Mouse (Mus musculus) midbrain, embryonic 13.5 days (tissue): ENCODE data around the gene Ppfibp2. TPM values are rescaled to one million over a fixed set of nuclear protein-coding genes. Genes with fewer than 3 reads are reported as not detected.

Experiments used
- ATAC-seq: fragments of 200-750 bp; cut with Nextera tagmentation; 2 replicates; pipeline ENCODE4 v1.8.0; 2017; ENCODE audit warnings: mild to moderate bottlenecking, moderate TSS enrichment, moderate library complexity
- H3K27ac ChIP-seq: fragments of 300-500 bp; sonication (generic); 2 replicates; pipeline ENCODE4 v1.5.1; 2015; ENCODE audit warnings: inconsistent platforms, mild to moderate bottlenecking, moderate library complexity
- H3K27me3 ChIP-seq: fragments of 300-500 bp; sonication (generic); 2 replicates; pipeline ENCODE4 v1.6.1; 2015; ENCODE audit warnings: mild to moderate bottlenecking, inconsistent platforms
- H3K36me3 ChIP-seq: fragments of 300-500 bp; sonication (generic); 2 replicates; pipeline ENCODE4 v1.6.1; 2015; ENCODE audit warnings: mild to moderate bottlenecking, inconsistent platforms
- H3K4me1 ChIP-seq: fragments of 300-500 bp; sonication (generic); replicated peaks from 2 replicates; pipeline ENCODE4 v1.6.1; 2015; ENCODE audit warnings: inconsistent platforms
- H3K4me2 ChIP-seq: fragments of 300-500 bp; sonication (generic); replicated peaks from 2 replicates; pipeline ENCODE4 v1.6.1; 2015; ENCODE audit warnings: moderate library complexity, mild to moderate bottlenecking, inconsistent platforms
- H3K4me3 ChIP-seq: fragments of 300-500 bp; sonication (generic); replicated peaks from 2 replicates; pipeline ENCODE4 v1.5.1; 2015; ENCODE audit warnings: mild to moderate bottlenecking, inconsistent platforms
- H3K9ac ChIP-seq: fragments of 300-500 bp; sonication (generic); replicated peaks from 2 replicates; pipeline ENCODE4 v1.6.1; 2015; ENCODE audit warnings: mild to moderate bottlenecking, inconsistent platforms
- H3K9me3 ChIP-seq: fragments of 300-500 bp; sonication (generic); 2 replicates; pipeline ENCODE4 v1.6.1; 2016; ENCODE audit warnings: mild to moderate bottlenecking, inconsistent platforms
- WGBS: fragments of 180-500 bp; shearing (Covaris S2); methylation state at CpG from one replicate; pipeline ENCODE4 v1.1.7; 2015; 5-methylcytosine and 5-hydroxymethylcytosine counted together
- polyA plus RNA-seq: library from polyadenylated mRNA; unstranded; fragments of >200 nt; fragmentation: Nextera tagmentation; extraction: Ambion mirVana; gene quantifications from 2 replicates; pipeline ENCODE4 v1.2.1, GENCODE M21; 2015

Gene Ppfibp2
- polyA plus RNA-seq, 1 experiment from 2014 or later: 1.3 TPM

DNA sequence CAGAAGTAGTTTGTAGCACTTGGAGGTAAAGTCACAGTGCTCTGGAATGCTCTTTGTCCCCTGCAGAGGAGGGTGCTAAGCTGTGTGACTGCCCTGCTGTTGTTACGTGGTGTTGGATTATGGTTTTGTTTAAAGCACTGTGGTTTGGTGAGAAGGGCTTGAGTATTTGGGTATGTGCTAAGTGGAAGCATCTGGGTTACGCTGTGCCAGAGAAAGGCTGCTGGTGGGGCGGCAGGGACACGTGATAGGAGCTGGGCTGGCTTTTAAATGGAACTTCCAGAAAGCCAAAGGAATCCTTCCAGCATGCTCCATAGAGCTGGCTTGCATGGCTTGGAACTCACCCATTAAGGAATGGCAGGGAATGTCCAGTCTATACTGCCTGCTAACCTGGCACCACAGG lies 24.2 kb downstream of the Ppfibp2 start:
- Histone ChIP-seq H3K9ac (no peak overlapping the region), H3K4me2 (no peak overlapping the region), H3K36me3 (no peaks in the 10 kb centered on the region), H3K27ac (no peak overlapping the region), H3K4me1 (no peaks in the 10 kb centered on the region), H3K4me3 (no peak overlapping the region), H3K9me3 (no peaks in the 10 kb centered on the region), H3K27me3 (no peaks in the 10 kb centered on the region)
- 77% methylated on average over 4 of the region's 4 CpGs for WGBS
- no peak for ATAC-seq

DNA sequence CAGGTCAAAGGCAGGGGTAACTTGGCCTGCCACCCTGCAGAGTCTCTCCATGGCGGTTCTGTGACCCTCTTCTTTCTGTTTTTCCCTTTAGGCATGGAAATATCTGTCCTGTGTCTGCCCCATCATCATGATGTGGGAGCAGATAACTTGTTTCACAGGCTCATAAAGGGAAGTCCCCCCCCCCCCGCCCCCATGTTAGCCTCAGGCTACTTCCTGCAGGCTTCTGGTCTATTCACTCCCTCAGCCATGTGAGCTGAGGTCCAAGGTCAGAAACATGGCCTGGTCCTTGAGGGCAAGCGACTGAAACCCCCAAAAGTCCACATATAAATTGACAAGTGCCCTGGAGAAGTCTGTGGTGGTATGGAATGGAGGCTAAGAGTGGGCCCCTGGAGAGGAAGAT lies 25.1 kb downstream of the Ppfibp2 start:
- H3K27ac ChIP-seq: no peak overlapping the region
- H3K27me3 ChIP-seq: no peaks in the 10 kb centered on the region
- H3K4me1 ChIP-seq: no peaks in the 10 kb centered on the region
- no peaks in the 10 kb centered on the region for H3K9me3 ChIP-seq
- H3K9ac ChIP-seq: no peak overlapping the region
- H3K4me2 ChIP-seq: no peak overlapping the region
- no peak overlapping the region for H3K4me3 ChIP-seq
- no peak for ATAC-seq
- WGBS: 79% methylated on average over 3 of the region's 3 CpGs
- no peaks in the 10 kb centered on the region for H3K36me3 ChIP-seq

DNA sequence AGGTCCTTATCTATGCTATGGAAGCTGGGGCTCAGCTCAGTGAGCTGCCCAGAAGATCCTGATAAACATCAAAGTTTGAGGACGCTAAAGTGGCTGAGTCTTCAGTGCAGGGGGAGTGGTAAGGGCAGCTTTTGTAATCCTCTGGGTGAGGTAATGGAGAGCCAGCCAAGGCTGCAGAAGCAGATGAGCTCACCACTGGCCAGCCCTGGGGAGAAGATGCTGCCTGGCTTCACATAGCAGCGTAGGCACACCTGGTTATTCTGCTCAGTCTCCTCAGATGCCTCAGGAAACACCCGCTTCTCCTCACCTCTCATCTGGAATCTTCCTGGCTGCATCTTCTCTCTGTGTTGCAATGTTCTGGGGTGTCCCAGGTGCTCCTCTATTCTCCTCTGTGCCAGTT lies 29.4 kb downstream of the Ppfibp2 start:
- Histone ChIP-seq H3K4me2 (no peak overlapping the region), H3K9me3 (no peaks in the 10 kb centered on the region), H3K4me1 (no peaks in the 10 kb centered on the region), H3K4me3 (no peak overlapping the region), H3K36me3 (no peaks in the 10 kb centered on the region), H3K27ac (no peak overlapping the region), H3K9ac (no peak overlapping the region), H3K27me3 (no peaks in the 10 kb centered on the region)
- ATAC-seq: no peak
- 69% methylated on average over 3 of the region's 3 CpGs for WGBS

DNA sequence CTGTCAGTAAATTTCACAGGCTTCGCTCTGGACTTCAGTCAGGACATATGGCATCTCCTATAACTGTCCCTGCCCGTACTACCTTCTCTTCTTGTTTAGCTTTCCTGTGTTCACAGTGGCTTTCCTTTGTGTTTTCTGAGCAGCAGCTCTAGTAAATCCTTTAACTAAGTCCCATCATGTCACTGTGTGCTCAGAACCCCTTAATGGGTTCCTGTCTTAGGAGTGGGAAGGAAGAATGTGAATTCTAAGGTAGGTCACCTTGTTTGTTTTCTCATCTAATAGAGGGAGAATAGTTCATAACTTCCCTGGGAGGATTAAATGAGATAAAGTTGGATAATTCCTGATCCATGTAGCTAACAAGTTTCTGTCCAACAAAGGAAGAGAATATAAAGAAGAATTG lies 30.1 kb downstream of the Ppfibp2 start, which contains the start of gene 5330417H12Rik:
5330417H12Rik (minus strand) TSS at position 101 of the 400 bp plus-strand sequence.
- H3K9ac ChIP-seq: no peak within 1 kb of the TSS
- H3K27ac ChIP-seq: no peak within 1 kb of the TSS
- WGBS: 90% methylated on average over 2 of the region's 2 CpGs
- no peaks in the 10 kb centered on the region for H3K27me3 ChIP-seq
- no peak within 1 kb of the TSS for H3K4me3 ChIP-seq
- H3K4me1 ChIP-seq: no peaks in the 10 kb centered on the region
- H3K36me3 ChIP-seq: no peaks in the 10 kb centered on the region
- no peak within 1 kb of the TSS for H3K4me2 ChIP-seq
- ATAC-seq: no peak
- no peaks in the 10 kb centered on the region for H3K9me3 ChIP-seq

DNA sequence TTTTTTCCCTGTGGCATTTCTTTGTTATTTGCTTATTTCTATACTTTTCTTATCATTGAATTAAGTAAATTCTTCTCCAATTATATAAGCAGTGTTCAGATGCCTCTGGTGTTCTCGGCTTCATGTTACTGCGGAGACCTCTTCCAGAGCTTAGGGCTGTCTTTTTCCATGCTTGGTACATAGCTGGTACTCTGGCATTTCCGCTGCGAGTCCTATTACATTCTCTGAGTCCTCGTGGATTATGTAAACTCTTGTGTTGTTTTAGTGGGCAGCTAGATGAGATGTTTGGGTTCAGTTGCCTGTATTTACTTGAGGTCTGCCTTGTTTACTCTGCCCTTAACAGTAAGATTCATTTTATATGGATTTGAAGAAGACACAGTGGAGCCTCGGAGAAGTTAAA lies 30.8 kb downstream of the Ppfibp2 start:
- Histone ChIP-seq H3K9ac (no peak overlapping the region), H3K4me1 (no peaks in the 10 kb centered on the region), H3K36me3 (no peaks in the 10 kb centered on the region), H3K4me3 (no peak overlapping the region), H3K9me3 (no peaks in the 10 kb centered on the region), H3K4me2 (no peak overlapping the region), H3K27me3 (no peaks in the 10 kb centered on the region), H3K27ac (no peak overlapping the region)
- 89% methylated on average over 6 of the region's 6 CpGs for WGBS
- ATAC-seq: no peak

DNA sequence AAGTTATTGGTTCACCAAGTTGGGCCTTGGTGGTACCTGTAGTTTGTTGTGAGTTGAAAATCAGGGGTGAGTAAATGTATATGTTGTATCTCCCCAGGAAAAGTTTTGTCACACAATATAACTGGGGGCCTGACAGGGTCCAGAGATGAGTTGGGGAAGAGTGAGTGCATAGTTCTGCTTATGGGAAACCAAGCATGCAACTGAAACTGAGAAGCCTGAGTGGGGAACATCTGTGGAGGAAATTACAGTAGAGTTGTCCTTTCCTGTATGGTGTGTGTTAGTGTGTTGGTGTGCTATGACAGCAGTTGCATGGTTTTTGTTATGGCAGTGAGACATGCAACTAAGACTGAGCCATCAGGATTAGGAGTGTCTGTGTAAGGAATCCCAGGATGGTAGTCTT lies 33.4 kb downstream of the Ppfibp2 start:
- Histone ChIP-seq H3K27me3 (no peaks in the 10 kb centered on the region), H3K27ac (no peak overlapping the region), H3K9me3 (no peaks in the 10 kb centered on the region), H3K4me3 (no peak overlapping the region), H3K9ac (no peak overlapping the region), H3K36me3 (no peaks in the 10 kb centered on the region), H3K4me2 (no peak overlapping the region), H3K4me1 (no peaks in the 10 kb centered on the region)
- ATAC-seq: no peak

DNA sequence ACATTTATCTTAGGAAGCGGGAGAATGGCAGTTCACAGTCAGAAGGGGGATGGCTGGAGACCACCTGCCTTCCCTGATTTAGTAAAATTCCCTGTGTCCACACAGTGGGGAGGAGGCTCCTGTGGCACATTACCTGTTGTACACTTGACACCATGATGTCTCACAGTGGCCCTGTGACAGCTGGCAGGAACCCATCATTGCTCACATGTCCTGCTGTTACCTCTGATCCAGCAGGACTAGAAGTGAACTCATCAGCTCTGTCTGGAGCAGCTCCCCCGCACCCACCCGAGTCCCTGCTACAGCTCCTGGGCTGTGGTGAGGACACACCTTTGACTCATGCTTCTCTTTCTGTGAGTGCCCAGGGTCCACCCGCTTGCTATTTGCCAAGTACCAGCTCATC lies 38.2 kb downstream of the Ppfibp2 start:
- H3K36me3 ChIP-seq: no peaks in the 10 kb centered on the region
- no peaks in the 10 kb centered on the region for H3K27me3 ChIP-seq
- no peak overlapping the region for H3K4me3 ChIP-seq
- H3K9ac ChIP-seq: no peak overlapping the region
- H3K4me1 ChIP-seq: no peaks in the 10 kb centered on the region
- ATAC-seq: no peak
- H3K27ac ChIP-seq: no peak overlapping the region
- WGBS: 98% methylated on average over 4 of the region's 4 CpGs
- H3K9me3 ChIP-seq: no peaks in the 10 kb centered on the region; the same call in 1 of the 2 replicates
- H3K4me2 ChIP-seq: no peak overlapping the region

DNA sequence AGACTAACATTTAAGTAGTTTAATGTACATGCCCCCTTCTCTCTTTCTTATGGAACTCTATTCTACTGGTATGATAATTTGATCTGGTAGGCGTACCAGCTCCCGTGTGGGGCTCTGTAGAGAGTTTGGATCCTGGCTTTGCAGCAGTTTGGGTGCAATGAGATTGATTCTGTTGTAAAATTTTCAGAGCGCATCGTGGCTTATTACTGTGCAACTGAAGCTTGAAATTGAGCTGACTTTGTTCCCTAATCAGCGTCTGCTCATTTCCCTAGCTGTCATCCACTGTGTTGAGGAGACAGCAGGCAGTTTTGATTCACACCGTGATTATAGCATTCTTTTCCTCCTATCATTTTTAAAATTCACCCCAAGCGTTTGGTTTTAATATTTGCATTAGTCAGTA lies 42.4 kb downstream of the Ppfibp2 start:
- no peak overlapping the region for H3K4me2 ChIP-seq
- H3K36me3 ChIP-seq: no peaks in the 10 kb centered on the region
- no peaks in the 10 kb centered on the region for H3K4me1 ChIP-seq
- H3K9me3 ChIP-seq: no peaks in the 10 kb centered on the region; the same call in 1 of the 2 replicates
- H3K4me3 ChIP-seq: no peak overlapping the region
- no peak overlapping the region for H3K9ac ChIP-seq
- H3K27ac ChIP-seq: no peak overlapping the region
- WGBS: 84% methylated on average over 7 of the region's 7 CpGs
- ATAC-seq: no peak
- no peaks in the 10 kb centered on the region for H3K27me3 ChIP-seq

DNA sequence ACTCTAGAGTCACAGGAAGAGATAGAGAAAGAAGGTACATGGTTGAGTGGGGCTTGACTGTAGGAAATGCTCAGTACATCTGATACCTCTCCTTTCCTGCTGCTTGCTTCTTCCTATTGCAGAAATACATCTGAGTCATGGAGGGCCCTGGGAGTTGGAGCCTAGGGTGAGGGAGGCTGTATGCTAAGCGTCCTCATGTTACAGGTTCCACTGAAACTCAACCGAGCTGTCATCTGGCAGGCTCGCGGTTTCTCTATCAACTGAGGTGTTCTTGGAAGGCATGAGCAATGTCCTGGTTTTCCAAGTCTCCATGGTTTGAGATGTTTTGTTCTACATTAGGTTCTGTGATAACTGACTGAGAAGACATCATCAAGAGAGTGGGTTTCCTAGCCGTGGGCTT lies 43.0 kb downstream of the Ppfibp2 start:
- Histone ChIP-seq H3K4me2 (no peak overlapping the region), H3K27me3 (no peaks in the 10 kb centered on the region), H3K4me1 (no peaks in the 10 kb centered on the region), H3K4me3 (no peak overlapping the region), H3K9me3 (no peaks in the 10 kb centered on the region; the same call in 1 of the 2 replicates), H3K27ac (no peak overlapping the region), H3K36me3 (no peaks in the 10 kb centered on the region), H3K9ac (no peak overlapping the region)
- 94% methylated on average over 5 of the region's 5 CpGs for WGBS
- ATAC-seq: no peak

DNA sequence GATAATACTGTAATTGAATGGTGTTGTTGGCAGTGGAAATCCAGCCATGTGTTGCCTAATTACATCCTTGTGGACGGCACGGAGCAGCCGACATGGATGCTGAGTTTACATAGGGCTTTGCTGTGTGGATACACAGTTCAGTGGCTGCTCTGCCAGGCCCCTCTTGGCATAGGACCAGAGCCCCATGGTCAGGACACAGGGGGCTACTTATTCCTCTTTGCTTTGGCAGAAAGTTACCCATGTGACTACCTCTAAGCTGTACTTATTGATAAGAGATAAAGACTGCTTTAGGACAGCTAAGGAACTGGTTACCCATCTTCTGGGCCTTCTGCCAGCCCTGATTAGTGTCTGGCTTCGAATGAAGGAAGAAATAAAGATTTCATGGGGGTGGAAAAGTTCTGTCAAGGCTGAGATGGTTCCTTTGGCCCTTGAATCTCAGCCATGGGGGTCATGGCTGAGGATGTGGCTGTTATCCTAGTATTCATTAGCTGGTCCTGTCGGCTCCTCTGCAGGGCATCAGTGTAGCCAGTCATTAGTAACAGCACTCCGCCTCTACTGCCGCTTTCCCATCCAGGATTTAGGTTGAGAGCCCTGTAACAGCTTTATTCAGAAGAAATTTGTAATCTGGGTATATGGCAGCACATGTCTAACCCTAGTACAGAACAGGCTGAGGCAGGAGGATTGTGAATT lies 47.7 kb downstream of the Ppfibp2 start:
- H3K4me3 ChIP-seq: no peak overlapping the region
- no peak overlapping the region for H3K4me2 ChIP-seq
- H3K36me3 ChIP-seq: no peaks in the 10 kb centered on the region
- no peaks in the 10 kb centered on the region for H3K4me1 ChIP-seq
- H3K9me3 ChIP-seq: no peaks in the 10 kb centered on the region
- no peaks in the 10 kb centered on the region for H3K27me3 ChIP-seq
- ATAC-seq: peak; percentile 81
- no peak overlapping the region for H3K27ac ChIP-seq
- no peak overlapping the region for H3K9ac ChIP-seq
- 86% methylated on average over 7 of the region's 7 CpGs for WGBS

DNA sequence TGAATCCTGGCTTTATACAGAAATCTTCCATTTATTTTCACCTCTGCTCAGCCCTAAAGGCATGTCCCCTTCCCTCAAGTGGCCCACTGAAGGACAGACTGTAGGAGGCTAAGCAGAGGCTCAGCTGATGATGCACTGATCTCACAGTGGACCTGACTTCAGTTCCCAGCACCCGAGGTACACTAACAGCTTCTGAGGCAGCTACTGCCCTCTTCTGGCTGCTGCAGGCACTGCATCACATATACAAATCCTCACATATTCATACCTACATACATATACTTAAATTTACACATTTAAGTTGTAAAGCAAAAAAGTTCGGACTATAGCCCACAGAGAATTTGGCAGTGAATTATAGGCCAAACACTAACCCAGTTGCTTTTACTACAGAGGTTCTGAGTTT lies 50.0 kb downstream of the Ppfibp2 start:
- 95% methylated on average over 2 of the region's 2 CpGs for WGBS
- Histone ChIP-seq H3K27me3 (no peaks in the 10 kb centered on the region), H3K36me3 (no peaks in the 10 kb centered on the region), H3K9me3 (no peaks in the 10 kb centered on the region), H3K4me2 (no peak overlapping the region), H3K9ac (no peak overlapping the region), H3K4me3 (no peak overlapping the region), H3K4me1 (no peaks in the 10 kb centered on the region), H3K27ac (no peak overlapping the region)
- ATAC-seq: no peak

DNA sequence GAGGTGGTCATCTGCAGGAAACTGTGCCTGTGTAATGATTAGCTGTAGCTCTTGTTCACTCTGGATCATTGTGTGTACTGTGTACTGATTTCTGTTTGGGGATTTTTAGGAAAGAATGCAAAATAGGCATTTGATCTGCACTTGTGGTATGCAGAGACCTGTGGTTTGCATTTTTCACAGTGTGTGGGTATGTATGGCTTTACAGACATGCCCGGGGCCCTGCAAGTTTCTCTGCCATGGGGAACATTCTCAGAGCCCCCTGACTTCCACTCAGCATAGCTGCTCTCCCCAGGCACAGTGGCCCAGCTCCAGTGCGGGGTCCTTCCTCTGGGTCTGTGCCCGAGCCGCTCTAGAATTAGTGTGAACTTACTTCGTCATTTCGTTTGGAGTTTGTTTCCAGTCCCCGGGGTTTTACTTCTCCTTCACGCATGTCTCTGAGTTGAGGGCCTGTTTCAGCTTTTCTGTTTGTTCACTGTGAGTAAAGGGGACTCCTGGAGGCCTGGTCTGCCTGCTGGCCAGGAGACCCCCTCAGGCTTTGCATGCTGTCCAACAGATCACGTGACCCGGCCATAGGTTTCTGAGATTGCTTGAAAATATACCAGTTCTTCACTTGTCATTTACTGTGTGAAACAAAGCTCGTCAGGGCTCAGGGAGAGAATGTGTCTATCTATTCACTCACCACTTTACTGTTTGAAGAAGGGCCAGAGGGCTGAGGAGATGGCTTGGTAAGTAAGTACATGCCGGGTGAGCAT lies 54.1 kb downstream of the Ppfibp2 start:
- Histone ChIP-seq H3K36me3 (no peaks in the 10 kb centered on the region), H3K4me2 (no peak overlapping the region), H3K4me1 (no peaks in the 10 kb centered on the region), H3K9ac (no peak overlapping the region), H3K9me3 (no peaks in the 10 kb centered on the region), H3K27me3 (no peaks in the 10 kb centered on the region), H3K4me3 (no peak overlapping the region), H3K27ac (no peak overlapping the region)
- no peak for ATAC-seq
- 84% methylated on average over 12 of the region's 12 CpGs for WGBS
